Mouse (Mus musculus) CH12.LX (cell line): Measurements from ENCODE around the gene Capn8. TPM values are rescaled to one million over a fixed set of nuclear protein-coding genes. Genes with fewer than 3 reads are reported as not detected.

ENCODE experiments used
- DNase-seq: peaks from one replicate; pipeline ENCODE4 v3.0.0-alpha.2; 2013; ENCODE audit errors: extremely low read depth
- H3K27ac ChIP-seq: 2 replicates; pipeline ENCODE4 v1.5.1; 2012; ENCODE audit warnings: low read depth, mild to moderate bottlenecking, control low read depth, moderate library complexity; ENCODE audit not compliant: insufficient read depth
- H3K27me3 ChIP-seq: replicated peaks from 2 replicates; pipeline ENCODE3; 2012; ENCODE audit warnings: inconsistent platforms
- H3K36me3 ChIP-seq, 2 experiments: replicated peaks in 1 of 2; 2 replicates each; pipeline versions ENCODE3 to v1.6.1; 2012; ENCODE audit warnings: inconsistent platforms in 1 of 2, low read length in 1 of 2, mild to moderate bottlenecking in 1 of 2, mixed read lengths in 1 of 2, moderate library complexity in 1 of 2; ENCODE audit not compliant: control insufficient read depth in 1 of 2, insufficient read depth in 1 of 2
- H3K4me1 ChIP-seq, 2 experiments: 2 replicates each; pipeline ENCODE4 v1.6.1; 2012; ENCODE audit warnings: inconsistent platforms in 1 of 2, moderate library complexity in 1 of 2; ENCODE audit not compliant: insufficient read depth in 2 of 2, control insufficient read depth in 1 of 2
- H3K4me2 ChIP-seq: 2 replicates; pipeline ENCODE4 v1.6.1; 2012; ENCODE audit warnings: low read depth, mild to moderate bottlenecking, control low read depth; ENCODE audit not compliant: poor library complexity, insufficient read depth, severe bottlenecking
- H3K4me3 ChIP-seq, 3 experiments: fragments of 150-350 bp in 1 of 3; sonication (generic) in 1 of 3; replicated peaks in 1 of 3; 2 replicates each; pipeline versions ENCODE3 to v1.5.1; 2011 to 2012; ENCODE audit warnings: low read depth in 2 of 3, low read length in 2 of 3, mild to moderate bottlenecking in 2 of 3, moderate library complexity in 2 of 3, control low read depth in 1 of 3, improper control_type of control experiment in 1 of 3, inconsistent platforms in 1 of 3, mixed read lengths in 1 of 3; ENCODE audit not compliant: poor library complexity in 1 of 3
- H3K79me2 ChIP-seq: replicated peaks from 2 replicates; pipeline ENCODE4 v1.6.1; 2012; ENCODE audit warnings: mild to moderate bottlenecking, moderate library complexity; ENCODE audit not compliant: control insufficient read depth, poor library complexity, insufficient read depth, severe bottlenecking; ENCODE audit errors: extremely low read depth
- H3K9ac ChIP-seq: 2 replicates; pipeline ENCODE4 v1.6.1; 2012; ENCODE audit warnings: low read depth, mild to moderate bottlenecking, control low read depth, moderate library complexity; ENCODE audit not compliant: insufficient read depth
- H3K9me3 ChIP-seq: replicated peaks from 2 replicates; pipeline ENCODE3; 2012; ENCODE audit warnings: low read length, inconsistent platforms, mixed read lengths
- CHD2 ChIP-seq: IDR thresholded peaks from 2 replicates; pipeline ENCODE4 v1.6.1; 2011; ENCODE audit warnings: low read length, improper control_type of control experiment
- ELF1 ChIP-seq: IDR thresholded peaks from 2 replicates; pipeline ENCODE4 v1.6.1; 2014; ENCODE audit warnings: low read depth, mild to moderate bottlenecking, inconsistent platforms, low read length, improper control_type of control experiment
- EP300 ChIP-seq: IDR thresholded peaks from 2 replicates; pipeline ENCODE4 v1.6.1; 2011; ENCODE audit warnings: low read length, improper control_type of control experiment
- ETS1 ChIP-seq: conservative IDR thresholded peaks from 2 replicates; pipeline ENCODE4 v1.6.1; 2012; ENCODE audit warnings: low read depth, mild to moderate bottlenecking, inconsistent platforms, low read length, improper control_type of control experiment, moderate library complexity
- GABPA ChIP-seq: IDR thresholded peaks from 2 replicates; pipeline ENCODE4 v1.6.1; 2012; ENCODE audit warnings: low read depth, low read length, improper control_type of control experiment, inconsistent platforms; ENCODE audit not compliant: insufficient replicate concordance
- IRF4 ChIP-seq: IDR thresholded peaks from 2 replicates; pipeline ENCODE4 v1.6.1; 2014; ENCODE audit warnings: low read depth, mild to moderate bottlenecking, inconsistent platforms, low read length, improper control_type of control experiment
- JUN ChIP-seq: IDR thresholded peaks from 2 replicates; pipeline ENCODE4 v1.6.1; 2011; ENCODE audit warnings: low read depth, mild to moderate bottlenecking, low read length, improper control_type of control experiment, moderate library complexity; ENCODE audit not compliant: insufficient read depth
- MAFK ChIP-seq: IDR thresholded peaks from 2 replicates; pipeline ENCODE4 v1.6.1; 2011; ENCODE audit warnings: low read length, improper control_type of control experiment; ENCODE audit not compliant: insufficient replicate concordance
- NELFE ChIP-seq: IDR thresholded peaks from 2 replicates; pipeline ENCODE4 v1.6.1; 2011; ENCODE audit warnings: low read depth, low read length, improper control_type of control experiment
- NRF1 ChIP-seq: IDR thresholded peaks from 2 replicates; pipeline ENCODE4 v1.6.1; 2014; ENCODE audit warnings: low read depth, mild to moderate bottlenecking, inconsistent platforms, low read length, improper control_type of control experiment, moderate library complexity
- POLR2AphosphoS2 ChIP-seq: IDR thresholded peaks from 2 replicates; pipeline ENCODE4 v1.6.1; 2011; ENCODE audit warnings: low read depth, low read length, improper control_type of control experiment
- RCOR1 ChIP-seq: conservative IDR thresholded peaks from 2 replicates; pipeline ENCODE4 v1.6.1; 2012; ENCODE audit warnings: low read depth, mild to moderate bottlenecking, inconsistent platforms, low read length, improper control_type of control experiment
- SIN3A ChIP-seq: IDR thresholded peaks from 2 replicates; pipeline ENCODE4 v1.6.1; 2012; ENCODE audit warnings: low read length, improper control_type of control experiment, inconsistent platforms
- SMC3 ChIP-seq: IDR thresholded peaks from 2 replicates; pipeline ENCODE4 v1.6.1; 2011; ENCODE audit warnings: low read depth, low read length, improper control_type of control experiment
- TBP ChIP-seq: conservative IDR thresholded peaks from 2 replicates; pipeline ENCODE4 v1.6.1; 2011; ENCODE audit warnings: low read depth, low read length, improper control_type of control experiment
- USF1 ChIP-seq: IDR thresholded peaks from 2 replicates; pipeline ENCODE4 v1.6.1; 2014; ENCODE audit warnings: low read depth, mild to moderate bottlenecking, inconsistent platforms, low read length, improper control_type of control experiment
- ZC3H11A ChIP-seq: IDR thresholded peaks from 2 replicates; pipeline ENCODE4 v1.6.1; 2012; ENCODE audit warnings: low read depth, mild to moderate bottlenecking, inconsistent platforms, low read length, improper control_type of control experiment
- ZKSCAN1 ChIP-seq: IDR thresholded peaks from 2 replicates; pipeline ENCODE4 v1.6.1; 2012; ENCODE audit warnings: low read depth, inconsistent platforms, low read length, improper control_type of control experiment, borderline replicate concordance
- ZNF384 ChIP-seq: IDR thresholded peaks from 2 replicates; pipeline ENCODE4 v1.6.1; 2012; ENCODE audit warnings: low read depth, low read length, improper control_type of control experiment, inconsistent platforms
- dilution Hi-C: fragments of 300-500 bp; cut with MboI; formaldehyde crosslinking; loops from 2 replicates; pipeline ENCODE4 v1.14.3; 2020; ENCODE audit warnings: low sequenced_read_pairs; ENCODE audit not compliant: extremely low pct_unique_long_range_greater_than_20kb, extremely low pct_ligation_motif_present
- in situ Hi-C: fragments of 300-500 bp; cut with MboI; formaldehyde crosslinking; loops from 3 replicates; pipeline ENCODE4 v1.14.3; 2019; ENCODE audit warnings: low sequenced_read_pairs, low pct_ligation_motif_present, low pct_unique_long_range_greater_than_20kb, mixed read lengths
- polyA plus RNA-seq: library from polyadenylated mRNA; unstranded; fragments of >175 nt; gene quantifications from 2 replicates; pipeline ENCODE4 v1.2.1, GENCODE M21; 2012; ENCODE audit warnings: low read depth; ENCODE audit not compliant: insufficient read length
- total RNA-seq, 2 experiments: library from RNA; depleted of rRNA; stranded (reverse); fragments of 300-350 nt in 1 of 2; fragments of >200 nt in 1 of 2; gene quantifications; 2 replicates each; pipeline ENCODE4 v1.2.3; 2012 to 2014

Capn8 gene
- total and polyA plus RNA-seq, 3 experiments: not detected

DNA sequence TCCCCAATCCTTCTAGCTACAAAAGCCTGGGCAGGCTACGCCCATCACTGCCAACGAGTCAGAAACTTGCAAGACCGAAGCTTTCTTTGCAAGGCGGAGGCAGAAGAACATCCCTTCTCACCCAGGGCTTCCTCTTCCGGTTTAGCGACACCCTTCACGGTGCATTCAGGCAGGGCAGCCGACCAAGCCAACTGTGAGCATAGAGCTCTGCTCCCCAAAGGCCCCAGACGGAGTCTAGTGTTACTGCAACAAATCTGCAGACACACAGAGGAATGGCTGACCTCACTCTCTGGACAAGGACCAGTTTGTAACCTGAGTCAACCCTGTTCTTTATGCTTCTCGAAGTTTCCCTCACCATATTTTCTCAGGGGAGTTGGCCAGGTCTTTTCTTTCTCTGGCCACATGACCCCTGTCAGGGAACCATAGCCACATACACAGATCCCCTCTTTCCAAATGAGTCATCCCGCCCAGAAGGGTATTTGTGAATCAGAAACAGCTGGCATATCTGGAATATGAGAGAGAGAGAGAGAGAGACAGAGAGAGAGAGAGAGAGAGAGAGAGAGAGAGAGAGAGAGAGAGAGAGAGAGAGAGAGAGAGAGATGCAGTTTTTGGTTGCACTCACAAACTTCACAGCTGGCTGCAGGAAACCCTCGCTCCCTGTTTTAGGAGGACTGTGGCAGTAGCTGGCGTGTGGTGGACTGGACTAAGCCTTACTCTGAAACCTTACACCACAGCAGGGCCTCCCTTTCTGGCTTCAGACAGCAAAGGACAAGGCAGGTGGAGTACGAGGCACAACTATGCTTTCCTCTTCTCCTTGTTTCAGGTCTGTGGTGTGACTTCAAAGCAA, 44.5 kb upstream of the Capn8 start (continued):
- no peak; the same call in 1 of the 2 replicates for TF ChIP-seq NRF1

DNA sequence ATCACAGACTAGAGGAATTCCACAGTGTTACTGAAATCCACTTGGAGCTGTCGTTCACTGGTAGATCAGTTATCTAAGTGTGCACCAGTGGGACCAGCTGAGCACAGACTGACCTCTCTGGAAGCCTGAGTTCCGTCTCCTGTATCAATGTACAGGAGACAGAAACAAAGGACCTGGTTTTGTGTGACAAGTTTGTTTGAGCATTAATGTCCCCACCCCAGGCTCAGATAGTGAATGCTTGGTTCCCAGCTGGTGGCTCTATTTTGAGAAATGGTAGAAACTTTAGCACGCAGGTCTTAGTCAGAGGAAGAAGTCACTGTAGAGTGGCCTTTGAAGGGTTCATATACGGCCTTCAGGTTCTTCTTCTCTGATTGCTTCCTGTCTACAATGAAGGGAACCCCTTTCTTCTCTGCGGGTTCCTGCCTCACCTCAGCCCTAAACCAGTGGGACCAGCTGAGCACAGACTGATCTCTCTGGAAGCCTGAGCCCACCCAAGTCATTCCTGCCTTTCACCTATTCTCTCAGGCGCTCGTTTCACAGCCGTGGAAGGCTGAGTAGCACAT, 43.8 kb upstream of the Capn8 start:
- Histone ChIP-seq H3K36me3 (no peaks in the 10 kb centered on the region), H3K4me2 (no peak overlapping the region), H3K9me3 (no peaks in the 10 kb centered on the region), H3K4me3 (no peak overlapping the region), H3K9ac (0 out of 2 replicates have a peak overlapping the region, but pooled peaks have one; percentile 7), H3K27ac (peak overlapping the region; percentile 34; the same call in 1 of the 2 replicates), H3K79me2 (no peaks in the 10 kb centered on the region), H3K27me3 (peaks cover 2% of the 10 kb centered on the region), H3K4me1 (peaks cover 4 to 29% of the 10 kb centered on the region in 2 experiments)
- TF ChIP-seq POLR2AphosphoS2 (no peak), CHD2 (no peak), ZNF384 (no peak), ZKSCAN1 (no peak), JUN (no peak), RCOR1 (no peak), ELF1 (no peak), SMC3 (no peak), TBP (no peak), SIN3A (no peak), GABPA (no peak), NELFE (no peak), EP300 (no peak), IRF4 (no peak), ETS1 (no peak), MAFK (no peak), ZC3H11A (no peak), USF1 (no peak)
- DNase-seq: no peak
- dilution Hi-C loops (no loop called here), in situ Hi-C loops (loop anchor here (25.0 kb wide), 1 partner anchor 634 kb away; no protein-coding TSS in a partner anchor)
